Mouse (Mus musculus) CH12.LX (cell line): Measurements from ENCODE around the gene Cfap46.

ENCODE experiments used
- CTCF ChIP-seq, 2 experiments: IDR thresholded peaks in 1 of 2; conservative IDR thresholded peaks in 1 of 2; 2 replicates each; pipeline ENCODE4 v1.5.1; 2011 to 2012; ENCODE audit warnings: low read depth in 2 of 2, low read length in 2 of 2, improper control_type of control experiment in 1 of 2, inconsistent platforms in 1 of 2, mild to moderate bottlenecking in 1 of 2, moderate library complexity in 1 of 2
- EP300 ChIP-seq: IDR thresholded peaks from 2 replicates; pipeline ENCODE4 v1.6.1; 2011; ENCODE audit warnings: low read length, improper control_type of control experiment
- KAT2A ChIP-seq: IDR thresholded peaks from 2 replicates; pipeline ENCODE4 v1.6.1; 2012; ENCODE audit warnings: low read length, improper control_type of control experiment, inconsistent platforms; ENCODE audit not compliant: insufficient replicate concordance
- MAFK ChIP-seq: IDR thresholded peaks from 2 replicates; pipeline ENCODE4 v1.6.1; 2011; ENCODE audit warnings: low read length, improper control_type of control experiment; ENCODE audit not compliant: insufficient replicate concordance
- MAX ChIP-seq: IDR thresholded peaks from 2 replicates; pipeline ENCODE4 v1.6.1; 2011; ENCODE audit warnings: low read length, improper control_type of control experiment
- NELFE ChIP-seq: IDR thresholded peaks from 2 replicates; pipeline ENCODE4 v1.6.1; 2011; ENCODE audit warnings: low read depth, low read length, improper control_type of control experiment
- POLR2A ChIP-seq: IDR thresholded peaks from 2 replicates; pipeline ENCODE4 v1.6.1; 2011; ENCODE audit warnings: low read depth, mild to moderate bottlenecking, improper control_type of control experiment, low read length
- SMC3 ChIP-seq: IDR thresholded peaks from 2 replicates; pipeline ENCODE4 v1.6.1; 2011; ENCODE audit warnings: low read depth, low read length, improper control_type of control experiment
- USF1 ChIP-seq: IDR thresholded peaks from 2 replicates; pipeline ENCODE4 v1.6.1; 2014; ENCODE audit warnings: low read depth, mild to moderate bottlenecking, inconsistent platforms, low read length, improper control_type of control experiment
- ZKSCAN1 ChIP-seq: IDR thresholded peaks from 2 replicates; pipeline ENCODE4 v1.6.1; 2012; ENCODE audit warnings: low read depth, inconsistent platforms, low read length, improper control_type of control experiment, borderline replicate concordance
- ZMIZ1 ChIP-seq: IDR thresholded peaks from 2 replicates; pipeline ENCODE4 v1.6.1; 2012; ENCODE audit warnings: low read depth, mild to moderate bottlenecking, inconsistent platforms, low read length, improper control_type of control experiment

DNA sequence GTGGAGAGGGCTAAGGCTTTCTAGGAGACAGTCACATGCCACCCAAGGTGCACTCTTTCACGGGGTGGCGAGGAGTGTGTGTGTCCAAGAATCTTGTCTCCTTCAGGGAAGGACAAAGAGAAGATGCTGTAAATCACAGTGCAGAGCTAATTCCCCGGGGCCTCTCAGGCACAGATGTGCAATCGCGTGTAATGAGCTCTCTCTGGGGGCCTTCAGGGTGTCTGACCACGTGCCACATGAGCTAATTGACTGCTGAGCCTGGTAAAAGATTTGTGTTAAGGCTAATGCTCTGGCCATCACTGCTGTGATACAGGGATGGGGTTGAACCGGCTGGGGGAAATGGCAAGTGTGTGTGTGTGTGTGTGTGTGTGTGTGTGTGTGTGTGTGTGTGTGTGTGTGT, 95.7 kb downstream of the Cfap46 start:
- TF ChIP-seq POLR2A (no peak), ZMIZ1 (no peak), CTCF (conservative IDR thresholded peaks at IDR 0.05 in 1 of 2, IDR thresholded peaks at IDR 0.05 in 1 of 2; ENCODE audit: low read depth in 2 of 2, low read length in 2 of 2) (no peak), EP300 (no peak), MAX (peak; percentile 47; the same call in 1 of the 2 replicates), ZKSCAN1 (no peak), KAT2A (no peak), NELFE (no peak), SMC3 (no peak), USF1 (peak; percentile 16; the same call in 1 of the 2 replicates), MAFK (no peak)
